In genomic region chr10:78016366-78016765, GRCm38 (mm10) we compare ENCODE assay signal across 29 mouse cellular contexts. TPM values are rescaled to one million over a fixed set of nuclear protein-coding genes. Genes with fewer than 3 reads are reported as not detected.
A peak's percentile ranks its signal among the peaks of the same experiment; 100 is the strongest.
DNase-seq lines count a peak whose midpoint lies in the region; TF ChIP-seq lines count a peak whose summit lies in the region.
"Had no signal": no experiment of that assay in that cellular context is flagged by ENCODE, and none has a peak within 500 bp of the region (broad histone marks: within the 10 kb centered on the region; RNA-seq: fewer than 3 reads in every experiment).

No protein-coding gene starts in this region.

- WGBS in heart, adult 2 months = 52% methylated on average over 5 of the region's 5 CpGs

- H3K36me3 ChIP-seq in heart, adult 2 months (ENCODE audit: control insufficient read depth, insufficient read depth, low read length) = no peaks in the 10 kb centered on the region
- no peaks in the 10 kb centered on the region for H3K36me3 ChIP-seq in testis, adult 2 months (ENCODE audit: control insufficient read depth, insufficient read depth, low read length)
- H3K36me3 ChIP-seq: heart, embryonic 13.5 days; limb, embryonic 13.5 days; liver, embryonic 15.5 days; neural tube, embryonic 13.5 days had no signal

- intact Hi-C loops in heart, adult 2 months (cut with DNase I) = no loop called here

- H3K4me1 ChIP-seq in heart, adult 2 months (ENCODE audit: control insufficient read depth, insufficient read depth, low read length) = peaks cover 3% of the 10 kb centered on the region
- peaks cover 9% of the 10 kb centered on the region for H3K4me1 ChIP-seq in testis, adult 2 months (ENCODE audit: control insufficient read depth, insufficient read depth, low read length)
- H3K4me1 ChIP-seq: limb, embryonic 13.5 days; neural tube, embryonic 13.5 days had no signal

- no peak overlapping the region for H3K4me3 ChIP-seq in heart, adult 2 months
- no peak overlapping the region for H3K4me3 ChIP-seq in testis, adult 2 months (ENCODE audit: control insufficient read depth, low read depth, low read length)
- H3K4me3 ChIP-seq: heart, embryonic 13.5 days; limb, embryonic 13.5 days; liver, embryonic 15.5 days; myocyte; neural tube, embryonic 13.5 days had no signal

- DNase-seq in heart, adult 2 months = no peak
- DNase-seq in heart, adult 11 months = no peak
- DNase-seq in kidney, adult 18-20 months = peak; percentile 39
- DNase-seq in kidney, postnatal 10 days = no peak
- no peak for DNase-seq in testis, postnatal 10 days (ENCODE audit: low spot score)
- DNase-seq in left cerebral cortex, adult 8-10 months (ENCODE audit: low spot score in 2 of 2) = no peak
- DNase-seq: adrenal gland, postnatal 36 days; cerebellum, adult 11 months; cerebellum, adult 9-11 months; gastrocnemius, postnatal 10 days; heart, adult 18-20 months; lung, postnatal 4 days; retina, postnatal 1 day; right cerebral cortex, postnatal 25 days; thymus, adult 18-20 months; thymus, postnatal 4 days had no signal

- no peak for TF ChIP-seq CTCF in heart, adult 2 months (IDR thresholded peaks at IDR 0.05)
- no peak for TF ChIP-seq CTCF in testis, adult 2 months (IDR thresholded peaks at IDR 0.05; ENCODE audit: control insufficient read depth, insufficient read depth, insufficient replicate concordance, low read depth, low read length)

- no peak for TF ChIP-seq EP300 in heart, adult 2 months (IDR thresholded peaks at IDR 0.05; ENCODE audit: insufficient read depth, low read depth, low read length)

- TF ChIP-seq POLR2A in heart, adult 2 months (IDR thresholded peaks at IDR 0.05; ENCODE audit: insufficient read depth, low read depth, low read length) = no peak
- no peak for TF ChIP-seq POLR2A in testis, adult 2 months (IDR thresholded peaks at IDR 0.05; ENCODE audit: control insufficient read depth, low read depth, low read length)

- no peaks in the 10 kb centered on the region for H3K27me3 ChIP-seq in heart, adult 2 months (ENCODE audit: control insufficient read depth, insufficient read depth, low read length)
- no peaks in the 10 kb centered on the region for H3K27me3 ChIP-seq in testis, adult 2 months (ENCODE audit: control insufficient read depth, insufficient read depth, low read length)
- H3K27me3 ChIP-seq: heart, embryonic 13.5 days; limb, embryonic 13.5 days; neural tube, embryonic 13.5 days had no signal

- H3K9ac ChIP-seq in heart, adult 2 months (ENCODE audit: low read depth, low read length) = no peak overlapping the region
- H3K9ac ChIP-seq: heart, embryonic 13.5 days; limb, embryonic 13.5 days; liver, embryonic 15.5 days; neural tube, embryonic 13.5 days had no signal

- H3K79me2 ChIP-seq in heart, adult 2 months (replicated peaks; ENCODE audit: control insufficient read depth, insufficient read depth, low read length) = no peaks in the 10 kb centered on the region

- peak overlapping the region; percentile 87; the same call in 1 of the 2 replicates for H3K27ac ChIP-seq in heart, adult 2 months
- peak overlapping the region; percentile 7; the same call in 1 of the 2 replicates for H3K27ac ChIP-seq in testis, adult 2 months (ENCODE audit: control insufficient read depth, insufficient read depth, low read depth, low read length)
- H3K27ac ChIP-seq: limb, embryonic 13.5 days; liver, embryonic 15.5 days; neural tube, embryonic 13.5 days had no signal

RNA-seq across cellular contexts. Expression of gene Pfkl, which starts 6.5 kb away (rescaled TPM):
- 100 to 1,000 TPM; 109 to 115 TPM for total RNA-seq in heart, adult 2 months (2021)
- polyA plus RNA-seq in heart, adult 2 months (2012; rRNA removed) = 101 and 156 TPM in 2 replicates
- 16.3 and 18.3 TPM in 2 replicates for polyA plus RNA-seq in testis, adult 2 months (2012; rRNA removed)
- total RNA-seq in left cerebral cortex, adult 8-10 months (2022) = 100 to 1,000 TPM; 149 to 184 (median 161) TPM

RNA-seq across cellular contexts. Expression of gene Dnmt3l, which starts 25.4 kb away (rescaled TPM):
- total RNA-seq in heart, adult 2 months (2021) = under 1 TPM in 1 of 2 experiments, not detected in 1; 0.21 TPM
- 0.10 and 0.79 TPM in 2 replicates for polyA plus RNA-seq in heart, adult 2 months (2012; rRNA removed)
- polyA plus RNA-seq in testis, adult 2 months (2012; rRNA removed) = 15.7 and 16.2 TPM in 2 replicates
- 1 to 10 TPM in 1 of 4 experiments, under 1 TPM in 1, not detected in 2; 0.77 to 1.4 TPM for total RNA-seq in left cerebral cortex, adult 8-10 months (2022)
- total RNA-seq: gastrocnemius, postnatal 10 days; heart, adult 18-20 months; left cerebral cortex, postnatal 25 days; megakaryocyte-erythroid progenitor cell, adult 5-6 weeks had no signal
- polyA plus RNA-seq: forebrain, embryonic 16.5 days; hindbrain, embryonic 11.5 days; liver, embryonic 15.5 days; midbrain, embryonic 16.5 days; neural tube, embryonic 13.5 days; spleen, adult 2 months had no signal

RNA-seq across cellular contexts. Expression of gene Aire, which starts 27.0 kb away (rescaled TPM):
- not detected for total RNA-seq in heart, adult 2 months (2021)
- 0.10 TPM in 1 of 2 replicates, not detected in the other for polyA plus RNA-seq in heart, adult 2 months (2012; rRNA removed)
- polyA plus RNA-seq in testis, adult 2 months (2012; rRNA removed) = 1.7 and 1.8 TPM in 2 replicates
- under 1 TPM in 3 of 4 experiments, not detected in 1; 0.23 to 0.97 (median 0.37) TPM for total RNA-seq in left cerebral cortex, adult 8-10 months (2022)
- total RNA-seq: adrenal gland, postnatal 36 days; common myeloid progenitor, adult 5-6 weeks; gastrocnemius, postnatal 10 days; heart, adult 18-20 months; left cerebral cortex, postnatal 25 days; megakaryocyte-erythroid progenitor cell, adult 5-6 weeks had no signal
- polyA plus RNA-seq: heart, embryonic 13.5 days; liver, embryonic 15.5 days had no signal

RNA-seq across cellular contexts. Expression of gene 1810043G02Rik, which starts 38.0 kb away (rescaled TPM):
- 10 to 100 TPM in 1 of 2 experiments, 1 to 10 TPM in 1; 8.9 to 10.7 TPM for total RNA-seq in heart, adult 2 months (2021)
- 21.7 and 24.9 TPM in 2 replicates for polyA plus RNA-seq in heart, adult 2 months (2012; rRNA removed)
- polyA plus RNA-seq in testis, adult 2 months (2012; rRNA removed) = 61.7 and 72.6 TPM in 2 replicates
- 10 to 100 TPM; 28.1 to 37.1 (median 34.4) TPM for total RNA-seq in left cerebral cortex, adult 8-10 months (2022)

RNA-seq across cellular contexts. Expression of gene Trpm2, which starts 46.0 kb away (rescaled TPM):
- total RNA-seq in heart, adult 2 months (2021) = under 1 TPM; 0.75 to 0.78 TPM
- polyA plus RNA-seq in heart, adult 2 months (2012; rRNA removed) = 0.53 and 0.55 TPM in 2 replicates
- 0.17 and 0.30 TPM in 2 replicates for polyA plus RNA-seq in testis, adult 2 months (2012; rRNA removed)
- 10 to 100 TPM; 49.9 to 64.9 (median 51.2) TPM for total RNA-seq in left cerebral cortex, adult 8-10 months (2022)
- polyA plus RNA-seq: myocyte had no signal
